ENCODE assay signal across 10 mouse cellular contexts in genomic region chr6:120145439-120145838, GRCm38 (mm10). TPM values are rescaled to one million over a fixed set of nuclear protein-coding genes. Genes with fewer than 3 reads are reported as not detected.
A peak's percentile ranks its signal among the peaks of the same experiment; 100 is the strongest.
DNase-seq lines count a peak whose midpoint lies in the region; ATAC-seq and TF ChIP-seq lines count a peak whose summit lies in the region.
"Had no signal": no experiment of that assay in that cellular context is flagged by ENCODE, and none has a peak within 500 bp of the region (broad histone marks: within the 10 kb centered on the region; RNA-seq: fewer than 3 reads in every experiment).

No protein-coding gene starts in this region.

- H3K27ac ChIP-seq in limb, embryonic 15.5 days: peak overlapping the region; percentile 63; the same call in 1 of the 2 replicates
- no peak overlapping the region for H3K27ac ChIP-seq in limb, embryonic 10.5 days
- no peak overlapping the region for H3K27ac ChIP-seq in embryonic facial prominence, embryonic 14.5 days (replicated peaks; ENCODE audit: low read depth, low read length)
- no peak overlapping the region for H3K27ac ChIP-seq in kidney, postnatal 0 days
- no peak overlapping the region for H3K27ac ChIP-seq in stomach, embryonic 16.5 days (ENCODE audit: low read length)
- H3K27ac ChIP-seq in hindbrain, embryonic 14.5 days: no peak overlapping the region
- H3K27ac ChIP-seq: limb, embryonic 13.5 days had no signal

- 63% methylated on average over 1 of the region's 1 CpGs for WGBS in limb, embryonic 15.5 days
- 88% methylated on average over 1 of the region's 1 CpGs for WGBS in limb, embryonic 10.5 days
- WGBS in embryonic facial prominence, embryonic 14.5 days: 63% methylated on average over 1 of the region's 1 CpGs
- 61% methylated on average over 1 of the region's 1 CpGs for WGBS in kidney, postnatal 0 days
- 46% methylated on average over 1 of the region's 1 CpGs for WGBS in stomach, embryonic 16.5 days
- WGBS in hindbrain, embryonic 14.5 days: 90% methylated on average over 1 of the region's 1 CpGs

- H3K4me2 ChIP-seq in limb, embryonic 15.5 days: no peak overlapping the region
- H3K4me2 ChIP-seq in embryonic facial prominence, embryonic 14.5 days (ENCODE audit: low read depth, low read length): no peak overlapping the region
- no peak overlapping the region for H3K4me2 ChIP-seq in kidney, postnatal 0 days (ENCODE audit: low read length)
- no peak overlapping the region for H3K4me2 ChIP-seq in stomach, embryonic 16.5 days (ENCODE audit: low read depth, low read length)
- no peak overlapping the region for H3K4me2 ChIP-seq in hindbrain, embryonic 14.5 days (replicated peaks)
- H3K4me2 ChIP-seq: limb, embryonic 13.5 days had no signal

- no peak for DNase-seq in limb, embryonic 10.5 days (ENCODE audit: low spot score)
- peak; percentile 25 for DNase-seq in embryonic facial prominence, embryonic 14.5 days (ENCODE audit: low spot score)
- peak; percentile 65 for DNase-seq in kidney, postnatal 0 days (ENCODE audit: low spot score)
- no peak for DNase-seq in spleen, postnatal 10 days (ENCODE audit: low spot score in 2 of 2)
- no peak for DNase-seq in hindbrain, embryonic 14.5 days (ENCODE audit: low spot score)
- DNase-seq: cerebellum, adult 11-12 months had no signal

- peaks cover 9% of the 10 kb centered on the region for H3K4me1 ChIP-seq in limb, embryonic 15.5 days
- H3K4me1 ChIP-seq in limb, embryonic 10.5 days: peaks cover 14% of the 10 kb centered on the region
- H3K4me1 ChIP-seq in embryonic facial prominence, embryonic 14.5 days (ENCODE audit: control insufficient read depth, insufficient read depth, low read length): peaks cover 3% of the 10 kb centered on the region; the same call in 1 of the 2 replicates
- H3K4me1 ChIP-seq in kidney, postnatal 0 days (replicated peaks; ENCODE audit: insufficient read depth, low read length): no peaks in the 10 kb centered on the region
- H3K4me1 ChIP-seq in stomach, embryonic 16.5 days (ENCODE audit: control insufficient read depth, insufficient read depth, low read length): no peaks in the 10 kb centered on the region
- no peaks in the 10 kb centered on the region for H3K4me1 ChIP-seq in hindbrain, embryonic 14.5 days (replicated peaks; ENCODE audit: control insufficient read depth, insufficient read depth, low read length)

- no peaks in the 10 kb centered on the region for H3K27me3 ChIP-seq in limb, embryonic 15.5 days
- no peaks in the 10 kb centered on the region for H3K27me3 ChIP-seq in limb, embryonic 10.5 days (ENCODE audit: low read depth, poor library complexity, severe bottlenecking)
- H3K27me3 ChIP-seq in embryonic facial prominence, embryonic 14.5 days (replicated peaks; ENCODE audit: control insufficient read depth, insufficient read depth, low read length): no peaks in the 10 kb centered on the region
- H3K27me3 ChIP-seq in kidney, postnatal 0 days (ENCODE audit: insufficient read depth, low read length): no peaks in the 10 kb centered on the region
- H3K27me3 ChIP-seq in stomach, embryonic 16.5 days (ENCODE audit: control insufficient read depth, insufficient read depth, low read length): no peaks in the 10 kb centered on the region
- H3K27me3 ChIP-seq in hindbrain, embryonic 14.5 days (ENCODE audit: control insufficient read depth, insufficient read depth, low read length): no peaks in the 10 kb centered on the region
- H3K27me3 ChIP-seq: limb, embryonic 13.5 days had no signal

- no peak overlapping the region for H3K4me3 ChIP-seq in limb, embryonic 15.5 days
- no peak overlapping the region for H3K4me3 ChIP-seq in limb, embryonic 10.5 days
- H3K4me3 ChIP-seq in embryonic facial prominence, embryonic 14.5 days (ENCODE audit: low read depth, low read length): no peak overlapping the region
- no peak overlapping the region for H3K4me3 ChIP-seq in kidney, postnatal 0 days (replicated peaks; ENCODE audit: low read depth, low read length)
- no peak overlapping the region for H3K4me3 ChIP-seq in stomach, embryonic 16.5 days (replicated peaks; ENCODE audit: low read length)
- H3K4me3 ChIP-seq in hindbrain, embryonic 14.5 days (replicated peaks; ENCODE audit: low read length): no peak overlapping the region
- H3K4me3 ChIP-seq: limb, embryonic 13.5 days had no signal

- H3K36me3 ChIP-seq in limb, embryonic 15.5 days: no peaks in the 10 kb centered on the region
- no peaks in the 10 kb centered on the region for H3K36me3 ChIP-seq in limb, embryonic 10.5 days
- H3K36me3 ChIP-seq in embryonic facial prominence, embryonic 14.5 days (ENCODE audit: control insufficient read depth, insufficient read depth, low read length): no peaks in the 10 kb centered on the region
- H3K36me3 ChIP-seq in kidney, postnatal 0 days (ENCODE audit: insufficient read depth, low read length): no peaks in the 10 kb centered on the region
- no peaks in the 10 kb centered on the region for H3K36me3 ChIP-seq in stomach, embryonic 16.5 days (ENCODE audit: control insufficient read depth, insufficient read depth, low read length)
- no peaks in the 10 kb centered on the region for H3K36me3 ChIP-seq in hindbrain, embryonic 14.5 days (replicated peaks; ENCODE audit: control insufficient read depth, insufficient read depth)
- H3K36me3 ChIP-seq: limb, embryonic 13.5 days had no signal

- no peak overlapping the region for H3K9ac ChIP-seq in limb, embryonic 15.5 days
- H3K9ac ChIP-seq in embryonic facial prominence, embryonic 14.5 days (ENCODE audit: low read depth, low read length): no peak overlapping the region
- H3K9ac ChIP-seq in kidney, postnatal 0 days (ENCODE audit: low read depth, low read length): no peak overlapping the region
- no peak overlapping the region for H3K9ac ChIP-seq in stomach, embryonic 16.5 days (ENCODE audit: low read length)
- no peak overlapping the region for H3K9ac ChIP-seq in hindbrain, embryonic 14.5 days
- H3K9ac ChIP-seq: limb, embryonic 13.5 days had no signal

- TF ChIP-seq CTCF in kidney, postnatal 0 days (IDR thresholded peaks at IDR 0.05; ENCODE audit: low read depth): no peak

- no peaks in the 10 kb centered on the region for H3K9me3 ChIP-seq in limb, embryonic 15.5 days
- no peaks in the 10 kb centered on the region for H3K9me3 ChIP-seq in limb, embryonic 10.5 days (replicated peaks)
- no peaks in the 10 kb centered on the region for H3K9me3 ChIP-seq in embryonic facial prominence, embryonic 14.5 days (ENCODE audit: control insufficient read depth, low read length)
- no peaks in the 10 kb centered on the region for H3K9me3 ChIP-seq in kidney, postnatal 0 days (replicated peaks; ENCODE audit: low read length)
- no peaks in the 10 kb centered on the region for H3K9me3 ChIP-seq in stomach, embryonic 16.5 days (replicated peaks; ENCODE audit: control insufficient read depth, low read length)
- no peaks in the 10 kb centered on the region for H3K9me3 ChIP-seq in hindbrain, embryonic 14.5 days (ENCODE audit: control insufficient read depth, low read length)
- H3K9me3 ChIP-seq: limb, embryonic 13.5 days had no signal

- no peak; the same call in 1 of the 2 replicates for ATAC-seq in limb, embryonic 15.5 days (ENCODE audit: insufficient number of reproducible peaks, low FRiP score, low TSS enrichment, low read depth)
- no peak for ATAC-seq in embryonic facial prominence, embryonic 14.5 days (ENCODE audit: low read depth)
- ATAC-seq in kidney, postnatal 0 days (replicated peaks; ENCODE audit: low FRiP score, low read depth): no peak
- peak; percentile 62; the same call in 1 of the 2 replicates for ATAC-seq in stomach, embryonic 16.5 days (ENCODE audit: insufficient read depth, low FRiP score)
- ATAC-seq in hindbrain, embryonic 14.5 days (ENCODE audit: low FRiP score): no peak

RNA-seq across cellular contexts. Expression of gene Ninj2, which starts 52.3 kb away (rescaled TPM):
- 1.5 and 1.6 TPM in 2 replicates for polyA plus RNA-seq in limb, embryonic 15.5 days (2015; fragmentation: Nextera tagmentation; extraction: Ambion mirVana)
- polyA plus RNA-seq in limb, embryonic 10.5 days (2016; fragmentation: Nextera tagmentation; extraction: Ambion mirVana): 0.31 TPM in 1 of 2 replicates, not detected in the other
- 0.61 and 0.69 TPM in 2 replicates for polyA plus RNA-seq in embryonic facial prominence, embryonic 14.5 days (2014; fragmentation: Nextera tagmentation; extraction: Ambion mirVana)
- polyA plus RNA-seq in kidney, postnatal 0 days (2015; fragmentation: Nextera tagmentation; extraction: Ambion mirVana): not detected in 2 replicates
- polyA plus RNA-seq in stomach, embryonic 16.5 days (2015; fragmentation: Nextera tagmentation; extraction: Ambion mirVana): not detected in 2 replicates
- polyA plus RNA-seq in hindbrain, embryonic 14.5 days (2014; fragmentation: Nextera tagmentation; extraction: Ambion mirVana): not detected in 2 replicates
- polyA plus RNA-seq: heart, embryonic 14.5 days had no signal

Comparison
In these comparisons a context has a peak if more than half of its experiments do, and no peak if none do; other contexts are left out.
1. DNase-seq: peak in embryonic facial prominence, embryonic 14.5 days (single experiment) and kidney, postnatal 0 days (single experiment); none in limb, embryonic 10.5 days (single experiment), spleen, postnatal 10 days (0 of 2) and hindbrain, embryonic 14.5 days (single experiment).